Mouse (Mus musculus): ENCODE results near the gene Fcgr4.

DNA sequence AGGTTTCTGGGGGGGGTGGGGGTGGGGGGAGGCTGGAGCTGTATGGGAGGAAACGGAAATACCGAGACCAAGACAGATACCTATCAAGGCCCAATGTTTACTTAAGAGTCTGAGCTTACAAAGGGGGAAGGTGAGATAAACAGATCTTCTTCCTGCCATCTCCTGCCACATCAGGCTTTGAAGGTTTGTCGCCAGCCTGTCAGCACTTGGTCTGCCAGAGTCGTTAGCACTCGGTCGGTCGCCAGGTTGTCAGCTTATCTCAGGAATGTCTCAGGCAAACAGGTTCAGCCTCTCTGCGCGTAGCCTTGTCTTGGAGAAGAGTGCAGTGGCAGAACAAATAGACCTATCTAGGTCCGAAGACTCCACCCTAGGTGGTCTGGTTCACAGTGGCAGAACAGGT, 41.7 kb downstream of the Fcgr4 start:
- no peak for TF ChIP-seq CTCF (IDR thresholded peaks at IDR 0.05)
- peak; percentile 39 for TF ChIP-seq EP300 (IDR thresholded peaks at IDR 0.05)
